Mouse (Mus musculus) T-helper 17 cell (primary cell): Measurements from ENCODE around the gene Cd9.

Source experiments
- in situ Hi-C, 2 experiments: fragments of 300-600 bp; cut with MboI, MseI; formaldehyde crosslinking; loops; 1 replicate in 1 of 2; 2 replicates in 1 of 2; pipeline ENCODE4 v1.15.1; 2025; ENCODE audit warnings: high pct_unique_total_duplicates in 2 of 2

The Cd9 gene

DNA sequence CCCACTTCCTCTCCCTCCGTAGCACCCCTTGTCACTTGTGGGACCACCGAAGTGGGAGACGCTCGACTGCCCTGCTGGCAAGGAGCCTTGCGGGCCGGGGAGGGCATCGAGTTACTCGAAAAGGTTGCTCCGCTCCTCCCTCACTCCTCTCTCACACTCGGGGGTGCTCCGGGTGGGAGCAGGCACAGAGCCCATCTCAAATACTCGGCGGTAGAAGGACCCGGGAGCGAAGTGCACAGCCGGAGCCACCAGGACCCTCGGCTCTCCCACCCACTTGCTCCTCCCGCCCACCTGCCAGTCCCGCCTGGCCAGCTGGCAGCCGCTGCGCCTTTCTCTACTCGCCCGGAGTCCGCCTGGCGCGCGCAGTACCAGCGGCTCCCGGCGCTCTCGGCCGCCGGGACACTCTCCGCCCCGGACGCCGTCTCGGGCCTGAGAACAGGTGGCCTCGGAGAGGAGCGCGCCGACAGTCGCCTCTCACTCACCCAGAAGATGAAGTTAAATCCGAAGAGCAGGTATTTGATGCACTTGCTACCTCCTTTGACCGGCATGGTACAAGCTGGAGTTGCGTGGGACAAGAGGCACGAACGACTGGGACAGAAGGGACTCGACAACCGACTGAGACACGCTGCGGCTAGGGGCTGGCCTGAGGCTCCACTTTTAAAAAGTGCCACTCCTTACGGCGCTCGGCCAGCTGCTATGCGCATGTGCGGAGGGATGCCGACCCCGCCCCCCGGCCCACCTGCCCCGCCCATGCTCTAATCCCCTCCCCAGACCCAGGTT is at the start of gene Cd9:
TSS of gene Cd9 (minus strand) at position 700 of the 780 bp plus-strand sequence.
- in situ Hi-C loops = loop anchor here in 1 of 2 experiments (5.0 to 25.0 kb wide), 2 partner anchors 67 to 607 kb away; partner anchors contain the start of gene Cd4

DNA sequence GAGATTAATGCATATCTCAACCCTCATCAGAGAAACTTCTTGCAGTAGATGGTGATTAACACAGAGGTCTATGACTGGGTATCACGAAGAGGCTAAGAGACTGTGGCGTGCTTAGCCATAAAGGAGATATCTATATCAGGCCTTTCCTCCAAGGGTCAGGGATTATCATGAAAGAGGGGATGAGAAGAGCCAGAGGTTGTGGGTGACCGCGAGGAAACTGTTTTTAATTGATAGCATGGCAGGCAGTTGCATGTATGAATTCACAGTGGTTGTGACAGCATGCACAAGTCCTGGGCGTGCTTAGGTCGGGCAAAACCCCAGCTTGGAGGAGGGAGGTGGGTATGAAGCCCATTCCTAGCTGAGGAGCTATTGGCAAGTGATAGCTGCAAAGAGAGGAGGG is 46.7 kb upstream of the Cd9 start:
- in situ Hi-C loops = loop anchor here (5.0 kb wide), 2 partner anchors 39 to 61 kb away; no protein-coding TSS in a partner anchor

DNA sequence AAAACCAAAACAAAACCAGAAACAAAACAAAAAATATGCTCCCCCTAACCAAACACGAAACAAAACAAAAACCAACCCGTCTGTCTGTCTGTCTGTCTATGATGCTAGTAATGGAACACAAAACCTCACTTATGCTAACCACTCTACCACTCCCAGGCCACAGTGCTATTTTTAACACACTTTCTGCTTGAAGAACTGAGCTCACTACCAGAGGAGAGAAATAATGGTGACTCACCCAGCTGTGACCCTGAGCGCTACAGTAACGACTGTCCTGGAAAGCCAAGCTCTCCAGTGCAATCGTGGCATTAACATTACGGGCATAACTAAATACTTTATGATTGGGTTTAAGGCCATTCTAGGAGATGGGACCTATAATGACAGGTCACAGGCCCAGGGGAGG is 46.2 kb upstream of the Cd9 start:
- in situ Hi-C loops = loop anchor here (5.0 kb wide), 2 partner anchors 39 to 61 kb away; no protein-coding TSS in a partner anchor

DNA sequence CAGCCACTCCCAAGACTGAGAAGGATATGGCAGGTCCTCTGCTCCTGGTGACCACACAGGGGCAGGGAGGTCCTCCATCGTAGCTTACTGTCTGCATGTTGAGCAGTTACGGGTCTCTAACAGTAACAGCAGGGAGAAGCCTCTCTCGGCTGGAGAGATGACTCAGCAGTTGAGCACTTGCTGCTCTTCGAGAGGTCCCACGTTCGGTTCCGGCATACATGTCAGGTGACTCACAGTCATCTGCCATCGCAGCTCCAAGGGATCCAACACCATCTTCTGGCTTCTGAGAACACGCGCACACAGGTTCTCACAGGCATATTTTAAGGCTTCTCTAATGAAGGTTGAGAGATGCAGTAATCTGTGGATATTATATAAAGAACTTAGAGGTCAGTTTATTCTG is 45.6 kb upstream of the Cd9 start:
- in situ Hi-C loops = loop anchor here (5.0 kb wide), 2 partner anchors 38 to 62 kb away; no protein-coding TSS in a partner anchor

DNA sequence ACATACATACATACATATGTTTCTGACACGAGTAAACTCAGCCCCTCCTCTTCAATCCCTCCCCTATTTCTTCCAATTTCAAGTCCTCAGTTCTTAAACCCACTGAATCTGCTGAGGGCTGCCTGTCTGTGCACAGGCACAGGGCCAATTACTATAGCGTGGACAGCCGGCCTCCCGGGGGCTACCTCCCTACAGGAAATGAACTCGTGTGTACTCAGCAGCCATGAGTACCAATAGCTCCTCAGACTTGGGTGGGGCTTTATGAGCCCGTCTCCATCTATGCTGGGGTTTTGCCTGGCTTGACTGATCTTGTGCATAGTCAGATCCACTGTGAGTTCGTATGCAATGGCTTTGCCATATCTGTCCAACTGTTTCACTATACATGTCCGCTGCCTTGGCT is 44.8 kb upstream of the Cd9 start:
- in situ Hi-C loops = no loop called here

DNA sequence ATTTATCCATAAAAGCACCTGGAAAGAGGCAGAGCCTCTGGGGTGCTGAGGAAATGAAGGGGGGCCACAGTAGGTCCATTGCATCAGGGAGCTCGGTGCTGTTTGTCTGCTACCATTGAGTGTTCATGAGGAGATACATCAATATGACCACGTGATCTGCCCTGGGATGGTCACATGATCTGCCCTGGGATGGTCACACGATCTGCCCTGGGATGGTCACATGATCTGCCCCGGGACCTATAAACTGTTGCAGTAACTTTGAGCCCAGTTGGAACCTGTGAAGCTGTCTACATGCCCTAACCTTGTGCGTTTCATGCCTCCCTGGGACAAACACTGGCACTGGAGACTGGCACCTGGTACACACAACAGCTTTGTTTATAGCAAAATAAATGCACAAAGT is 43.9 kb upstream of the Cd9 start:
- in situ Hi-C loops = no loop called here

DNA sequence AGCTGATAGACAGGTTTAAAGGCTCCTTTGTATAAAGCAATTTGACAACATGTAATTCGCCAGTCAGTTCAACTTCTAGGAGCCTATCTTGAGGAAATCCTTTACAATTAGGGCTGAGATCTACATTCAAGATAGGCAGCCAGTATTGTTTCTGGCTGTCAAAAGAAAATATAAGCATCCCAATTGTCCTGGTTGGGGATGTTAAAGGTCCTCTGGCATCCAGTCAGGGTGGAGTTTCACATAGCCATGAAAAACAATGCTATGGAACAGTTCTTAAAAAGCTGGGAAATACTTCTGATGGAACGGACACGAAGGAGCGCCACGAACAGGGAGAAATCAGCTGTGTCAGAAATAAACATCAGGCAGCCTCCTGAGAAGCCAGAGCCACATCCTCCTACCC is 40.4 kb upstream of the Cd9 start:
- in situ Hi-C loops = no loop called here

DNA sequence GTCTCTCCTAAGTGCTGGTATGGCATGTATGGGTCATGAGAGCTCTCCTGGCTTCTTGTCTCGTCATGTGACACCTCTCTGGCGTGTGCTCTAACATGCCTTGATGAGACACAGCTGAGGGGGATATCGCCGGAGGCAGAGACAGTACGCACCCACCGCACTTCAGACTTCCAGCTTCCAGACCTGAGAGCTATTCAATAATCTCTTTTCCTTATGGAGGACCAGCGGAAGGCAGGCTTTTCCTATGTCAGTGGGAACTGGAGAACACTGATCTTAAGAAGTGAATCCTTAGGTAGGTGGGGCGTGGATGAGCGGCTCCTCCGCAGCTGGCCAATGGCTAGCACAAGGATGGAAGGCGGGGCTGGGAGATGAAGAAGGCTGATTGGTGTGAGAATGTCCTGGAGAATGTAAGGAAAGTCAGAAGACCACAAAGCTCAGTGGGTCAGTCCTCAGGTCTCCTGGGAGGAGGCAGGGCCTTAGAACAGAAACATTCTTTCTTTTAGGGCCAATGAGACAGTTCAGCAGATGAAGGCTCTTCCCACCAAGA is 38.6 kb upstream of the Cd9 start:
- in situ Hi-C loops = no loop called here

DNA sequence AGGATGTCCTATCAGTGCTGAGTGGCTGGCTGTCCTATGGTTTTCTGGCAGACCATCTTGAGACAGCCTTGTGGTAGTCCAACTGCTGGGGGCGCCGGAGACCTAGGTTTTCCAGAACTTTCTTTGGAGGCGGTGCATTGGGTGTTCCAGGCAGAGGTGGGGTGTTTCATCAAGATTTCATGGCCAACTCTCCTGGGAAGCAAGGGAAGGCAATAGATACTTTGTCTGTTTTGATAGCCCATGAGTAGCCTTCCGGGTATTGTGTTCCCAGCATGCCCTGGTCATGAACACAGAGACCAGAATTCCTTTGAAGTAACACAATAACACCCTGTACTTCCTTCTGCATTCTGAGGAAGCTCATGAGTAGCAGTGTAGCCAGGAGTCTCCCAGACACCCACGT is 34.9 kb upstream of the Cd9 start:
- in situ Hi-C loops = no loop called here

DNA sequence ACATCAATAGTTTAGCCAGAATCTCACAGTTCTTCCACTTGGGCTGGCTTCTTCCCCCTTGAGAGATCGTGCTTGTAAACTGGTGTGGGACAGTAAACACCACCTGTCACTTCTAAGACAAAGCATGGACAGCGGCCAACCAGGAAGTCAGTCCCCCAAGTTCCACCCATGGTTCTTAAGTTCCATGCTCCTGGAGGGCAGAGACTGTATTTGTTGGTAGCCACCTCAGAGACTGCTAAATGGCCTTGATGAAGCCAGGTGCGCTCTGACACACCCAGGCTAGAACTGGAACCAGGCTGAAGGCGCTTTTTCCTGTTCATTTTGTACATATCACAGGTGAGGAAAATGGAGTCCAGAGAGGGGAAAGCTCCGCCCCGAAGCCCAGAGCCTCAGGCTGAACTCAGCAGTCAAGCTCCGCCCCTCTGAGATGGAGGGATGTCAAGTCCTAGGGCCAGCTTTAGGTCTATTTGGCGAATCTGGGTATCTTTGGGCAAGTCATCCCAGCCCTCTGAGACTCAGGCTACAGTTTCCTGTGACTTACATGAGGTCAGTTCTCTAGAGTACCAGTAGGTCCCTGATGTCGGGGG is 34.1 kb upstream of the Cd9 start:
- in situ Hi-C loops = no loop called here

DNA sequence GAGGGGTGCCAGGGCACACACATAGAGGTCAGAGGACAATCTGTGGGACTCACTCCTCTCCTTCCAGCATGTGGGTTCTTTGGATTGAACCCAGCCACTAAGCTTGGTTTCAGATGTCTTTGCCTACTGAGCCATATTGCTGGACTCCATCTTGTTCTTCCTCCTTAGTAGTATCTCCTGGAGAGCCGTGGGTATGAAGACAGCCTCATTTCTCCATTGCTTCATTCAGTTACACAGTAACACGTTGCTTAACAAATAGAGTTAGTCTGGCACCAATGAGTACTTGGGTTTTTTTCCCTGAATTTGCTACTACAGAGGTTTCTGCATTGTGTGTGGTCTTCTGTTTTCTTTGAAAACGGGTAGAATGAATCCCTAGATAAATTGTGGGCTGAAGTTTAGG is 31.5 kb upstream of the Cd9 start:
- in situ Hi-C loops = no loop called here

DNA sequence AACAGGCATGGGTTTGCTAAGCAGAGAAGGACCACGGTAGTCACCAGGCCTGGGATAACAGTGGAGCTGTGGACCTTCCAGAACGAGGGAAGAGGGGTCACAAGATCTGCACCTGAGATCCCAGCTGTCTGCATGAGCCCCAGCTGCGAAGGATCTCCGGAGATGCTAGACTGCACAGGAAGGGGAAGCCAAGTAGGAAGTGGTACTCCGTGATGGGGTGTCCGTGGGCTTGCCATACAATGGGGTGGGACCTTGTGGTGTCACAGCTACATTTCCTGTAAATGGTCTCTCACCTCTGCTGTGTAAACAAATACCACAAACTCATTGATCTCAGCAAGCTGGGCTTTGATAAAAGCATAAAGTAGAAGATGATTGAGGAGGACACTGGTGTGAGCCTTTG is 29.4 kb upstream of the Cd9 start:
- in situ Hi-C loops = loop anchor here (5.0 to 25.0 kb wide), 2 partner anchors 68 to 638 kb away; partner anchors contain the start of gene Ntf3 (in 1 of the 2)

DNA sequence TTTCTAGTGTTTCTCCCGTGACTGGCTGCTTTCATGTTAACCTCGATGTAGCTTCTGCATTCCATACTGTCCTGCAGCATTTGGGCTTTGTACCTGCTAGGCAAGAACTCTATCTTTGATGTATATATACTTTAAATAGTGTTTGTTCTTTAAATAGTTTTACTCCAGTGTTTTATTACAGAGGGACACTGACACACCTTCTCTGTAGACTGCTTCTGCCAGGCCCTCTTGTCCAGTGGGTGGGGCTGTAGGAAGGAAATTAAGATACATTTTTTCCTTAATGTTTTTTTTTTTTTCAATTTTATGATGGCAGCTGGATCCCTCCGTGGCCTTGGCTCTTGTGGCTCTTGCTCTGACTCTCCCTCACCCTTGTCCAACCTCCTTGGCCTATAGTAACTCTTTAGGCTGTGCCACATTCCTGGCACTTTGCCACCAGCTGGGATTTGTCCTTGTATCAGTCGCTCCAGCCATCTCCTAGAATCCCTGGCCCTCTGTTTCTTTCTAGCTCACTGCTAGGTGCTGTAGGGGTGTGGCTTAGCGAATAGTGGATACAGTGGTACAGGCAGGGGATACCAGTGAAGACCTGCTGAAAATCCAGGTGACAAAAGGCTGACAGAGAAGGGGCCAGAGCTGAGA is 27.1 kb upstream of the Cd9 start:
- in situ Hi-C loops = loop anchor here (5.0 to 25.0 kb wide), 2 partner anchors 71 to 641 kb away; partner anchors contain the start of gene Ntf3 (in 1 of the 2)

DNA sequence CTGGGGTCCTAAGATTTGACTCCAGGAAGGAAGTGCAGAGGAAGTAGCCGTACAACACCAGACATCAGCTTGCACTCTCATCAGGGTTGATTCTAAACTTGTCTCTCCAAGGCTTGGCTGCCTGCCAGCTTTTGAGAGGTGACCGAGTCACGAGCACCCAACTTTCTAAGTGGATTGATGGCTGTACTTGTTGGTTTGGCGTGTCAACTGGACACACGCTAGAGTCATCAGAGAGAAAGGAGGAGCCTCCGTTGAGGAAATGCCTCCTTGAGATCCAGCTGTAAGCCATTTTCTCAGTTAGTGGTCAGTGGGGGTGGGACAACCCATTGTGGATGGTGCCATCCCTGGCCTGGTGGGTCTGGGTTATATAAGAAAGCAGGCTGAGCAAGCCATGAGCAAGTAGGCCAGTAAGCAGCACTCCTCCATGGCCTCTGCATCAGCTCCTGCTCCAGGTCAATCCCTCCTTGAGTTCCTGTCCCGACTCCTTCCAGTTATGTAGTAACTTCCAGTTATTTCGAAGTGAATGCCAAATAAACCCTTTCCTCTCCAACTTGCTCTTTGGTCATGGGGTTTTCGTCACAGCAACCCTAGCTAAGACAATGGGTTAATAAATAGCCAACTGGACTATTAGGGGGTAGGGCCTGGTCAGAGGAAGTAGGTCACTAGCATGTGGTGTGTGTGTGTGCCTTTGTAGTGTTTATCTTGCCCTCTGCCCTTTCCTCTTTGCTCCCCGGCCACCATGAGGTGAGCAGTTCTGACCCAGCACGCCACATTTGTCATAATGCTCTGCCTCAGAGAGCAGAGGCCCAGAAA is 21.1 kb upstream of the Cd9 start:
- in situ Hi-C loops = loop anchor here in 1 of 2 experiments (25.0 kb wide), 1 partner anchor 647 kb away; the partner anchor contains the start of gene Ntf3

DNA sequence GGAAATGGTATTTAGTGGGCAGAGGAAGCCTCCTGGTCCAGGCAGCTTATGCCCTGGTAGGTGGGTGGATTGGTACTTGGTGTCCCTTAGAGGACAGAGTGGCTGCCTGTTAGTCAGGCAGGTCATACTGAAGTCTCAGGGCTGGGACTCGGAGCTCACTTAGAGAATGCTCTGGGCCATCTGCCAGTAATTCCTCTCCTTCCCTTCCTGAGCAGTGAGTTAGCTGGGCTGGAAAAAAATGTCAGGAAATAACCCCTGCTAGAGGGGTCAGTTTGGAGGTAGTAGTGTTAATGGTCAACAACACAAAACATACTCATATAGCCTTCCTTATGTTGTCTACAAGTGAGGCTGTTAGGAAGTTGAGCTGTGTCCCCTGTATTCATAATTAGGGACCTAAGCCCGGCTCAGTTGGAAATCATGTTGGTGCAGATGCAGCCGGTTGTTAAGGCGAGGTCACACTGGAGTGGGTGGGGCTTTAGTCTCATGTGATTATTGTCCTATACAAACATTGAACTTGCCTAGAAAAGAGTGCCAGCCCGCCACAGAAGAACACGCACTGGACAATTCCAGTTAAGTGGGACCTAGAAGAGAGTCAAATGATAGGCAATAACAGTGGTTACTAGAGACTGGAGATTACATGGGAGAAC is 18.5 kb upstream of the Cd9 start:
- in situ Hi-C loops = loop anchor here in 1 of 2 experiments (25.0 kb wide), 1 partner anchor 649 kb away; the partner anchor contains the start of gene Ntf3

DNA sequence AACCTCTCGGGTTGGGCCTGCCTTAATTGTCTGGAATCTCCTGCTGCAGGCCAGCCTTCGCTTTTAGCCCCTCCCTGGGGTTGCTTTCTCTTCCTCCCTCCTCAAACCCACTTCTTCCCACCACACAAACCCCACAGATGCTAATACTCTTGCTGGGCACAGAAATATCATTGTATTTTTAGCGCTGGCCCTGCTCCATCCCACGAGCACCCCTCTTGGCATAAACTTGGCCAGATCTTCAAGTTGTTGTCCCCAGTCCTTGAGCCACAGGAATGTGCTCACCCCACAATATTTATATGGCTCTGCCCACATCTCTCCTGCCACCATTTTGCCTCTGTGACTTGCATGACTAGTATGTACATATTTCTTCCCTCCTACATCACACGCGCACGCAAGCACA is 16.6 kb upstream of the Cd9 start:
- in situ Hi-C loops = loop anchor here in 1 of 2 experiments (25.0 kb wide), 1 partner anchor 651 kb away; the partner anchor contains the start of gene Ntf3

DNA sequence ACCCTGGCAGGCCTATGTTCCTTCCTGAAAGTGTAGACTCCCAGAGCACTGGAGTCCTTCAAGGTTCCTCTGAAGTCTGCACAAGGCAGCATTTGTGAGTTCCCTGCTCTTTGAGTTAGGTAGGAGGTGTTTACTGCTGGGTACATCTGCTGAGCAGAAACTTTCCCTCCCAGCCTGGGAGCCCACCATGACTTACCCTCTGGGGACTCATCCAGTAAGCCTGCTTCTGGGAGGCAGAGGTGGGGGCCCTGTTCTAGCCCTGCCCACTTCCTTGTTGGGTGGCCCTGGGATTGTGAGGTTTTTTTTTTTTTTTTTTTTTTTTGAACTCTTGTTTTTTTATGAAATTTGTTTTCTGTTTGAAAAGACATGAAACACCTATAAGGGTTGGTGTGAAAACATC is 16.1 kb upstream of the Cd9 start:
- in situ Hi-C loops = loop anchor here in 1 of 2 experiments (25.0 kb wide), 1 partner anchor 652 kb away; the partner anchor contains the start of gene Ntf3

DNA sequence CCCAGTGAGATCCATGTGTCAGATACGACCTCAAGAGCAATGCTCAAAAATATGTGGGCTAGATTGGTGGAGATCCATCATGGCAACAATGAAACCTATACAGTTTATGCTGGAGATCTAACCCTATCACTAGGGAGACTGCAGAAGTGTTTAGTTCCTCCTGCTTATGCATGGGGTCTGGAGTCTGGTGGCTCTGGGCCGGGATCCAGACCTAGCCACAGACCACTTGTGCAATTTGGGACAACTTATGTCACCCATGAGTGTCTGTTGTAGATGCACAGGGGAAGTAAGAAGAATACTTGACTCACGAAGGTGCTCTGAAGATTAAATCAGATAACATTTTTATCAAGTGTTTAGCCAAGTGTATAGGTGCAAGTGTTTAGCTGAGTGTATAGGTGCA is 15.2 kb upstream of the Cd9 start:
- in situ Hi-C loops = loop anchor here in 1 of 2 experiments (25.0 kb wide), 1 partner anchor 653 kb away; the partner anchor contains the start of gene Ntf3

DNA sequence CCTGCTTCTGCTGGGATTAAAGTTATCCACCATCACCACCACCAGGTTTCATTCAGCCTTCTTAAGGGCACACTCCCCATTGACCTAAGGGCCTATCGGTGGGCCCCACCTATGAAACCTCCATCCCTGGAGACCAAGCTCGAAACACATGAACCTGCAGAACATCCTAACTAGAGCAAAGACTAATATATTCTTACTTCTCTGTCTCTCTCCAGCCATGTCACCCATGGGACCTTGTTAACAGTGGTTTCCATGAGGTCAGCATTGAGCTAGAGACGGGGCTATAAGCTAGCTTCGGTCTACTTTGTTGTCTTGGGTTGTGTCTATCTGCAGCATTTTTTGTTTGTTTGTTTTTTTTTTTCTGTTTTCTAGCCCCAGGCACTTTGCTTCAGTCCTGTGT is 11.8 kb upstream of the Cd9 start:
- in situ Hi-C loops = loop anchor here in 1 of 2 experiments (25.0 kb wide), 1 partner anchor 656 kb away; the partner anchor contains the start of gene Ntf3
